Mouse (Mus musculus): Measurements from ENCODE around the gene H2al1g. TPM values are rescaled to one million over a fixed set of nuclear protein-coding genes. Genes with fewer than 3 reads are reported as not detected.
"Not testable (repeated sequence)": the region's sequence is repeated elsewhere in the genome, so short reads cannot be mapped to it uniquely, and the experiment has no call there.

H2al1g gene
- total RNA-seq (2012; rRNA removed), result not detected in 2 replicates
- polyA plus RNA-seq (2012; ENCODE audit: insufficient read depth in 1 of 2, insufficient read length in 2 of 2, low read depth in 1 of 2, low replicate concordance in 2 of 2, missing spikeins in 1 of 2), result not detected

DNA sequence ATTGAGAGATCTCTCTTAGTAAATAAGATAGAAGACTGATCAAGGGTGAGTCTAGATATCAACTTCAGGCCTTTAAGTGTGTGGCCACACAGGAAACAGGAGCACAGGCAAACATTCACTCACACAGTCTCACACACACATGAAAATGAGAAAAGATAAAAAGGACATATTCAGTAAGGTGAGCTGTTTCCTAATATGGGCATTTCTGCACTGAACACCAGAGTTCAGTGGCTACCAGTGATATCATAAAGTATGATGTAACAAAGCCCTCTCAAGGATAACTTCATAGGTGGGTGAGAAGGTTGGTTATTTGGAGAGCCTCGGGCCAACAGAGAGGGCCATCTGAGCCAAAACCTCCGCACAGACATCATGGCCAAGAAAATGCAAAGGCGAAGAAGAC, at the start of gene H2al1g:
Gene H2al1g (plus strand): TSS at position 301 of the 400 bp plus-strand sequence.
- DNase-seq (ENCODE audit: low read depth, low spot score); H3K9me3 ChIP-seq (replicated peaks; ENCODE audit: insufficient read depth, low read length): not testable (repeated sequence)

DNA sequence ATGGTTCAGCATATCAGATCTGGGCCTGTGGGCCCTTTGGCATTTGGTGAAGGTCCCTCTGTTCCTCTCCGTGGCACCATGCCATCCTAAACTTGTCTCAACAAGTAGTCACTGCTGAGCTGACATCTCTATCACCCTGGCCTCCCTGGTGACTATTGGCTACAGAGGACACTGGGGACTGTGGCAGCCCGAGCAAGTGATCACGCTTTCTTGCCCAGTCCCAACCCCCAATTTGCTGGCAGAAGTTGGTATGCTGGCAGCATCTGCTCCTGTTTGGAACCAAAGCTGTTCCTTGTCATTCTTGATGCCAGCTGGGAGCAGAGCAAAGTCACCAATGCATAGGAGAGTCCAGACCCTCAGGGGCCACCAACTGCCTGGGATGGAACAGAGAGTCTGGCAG, 49.0 kb upstream of the H2al1g start:
- no peaks in the 10 kb centered on the region for H3K36me3 ChIP-seq (ENCODE audit: control insufficient read depth in 1 of 2, insufficient read depth in 2 of 2, low read length in 2 of 2)
- TF ChIP-seq POLR2A (IDR thresholded peaks at IDR 0.05; ENCODE audit: control insufficient read depth in 1 of 2, insufficient read depth in 1 of 2, low read depth in 1 of 2, low read length in 2 of 2, poor library complexity in 1 of 2) (no peak), SMC3 (IDR thresholded peaks at IDR 0.05; ENCODE audit: low read depth, low read length) (no peak), ZNF384 (IDR thresholded peaks at IDR 0.05; ENCODE audit: low read depth, low read length) (no peak), ETS1 (IDR thresholded peaks at IDR 0.05; ENCODE audit: low read depth, low read length) (no peak), USF1 (IDR thresholded peaks at IDR 0.05; ENCODE audit: low read depth, low read length) (no peak), MAFK (IDR thresholded peaks at IDR 0.05; ENCODE audit: borderline replicate concordance, low read depth, low read length) (no peak), EP300 (IDR thresholded peaks at IDR 0.05; ENCODE audit: low read depth in 1 of 2, low read length in 2 of 2) (no peak), ZKSCAN1 (IDR thresholded peaks at IDR 0.05; ENCODE audit: low read depth, low read length) (no peak), NELFE (IDR thresholded peaks at IDR 0.05; ENCODE audit: low read depth, low read length) (no peak), CHD2 (IDR thresholded peaks at IDR 0.05; ENCODE audit: low read length) (no peak), POLR2AphosphoS5 (IDR thresholded peaks at IDR 0.05; ENCODE audit: borderline replicate concordance, low read depth, low read length) (no peak), E2F4 (IDR thresholded peaks at IDR 0.05; ENCODE audit: borderline replicate concordance, low read depth, low read length) (no peak), MXI1 (IDR thresholded peaks at IDR 0.05; ENCODE audit: low read depth, low read length) (no peak), ZC3H11A (IDR thresholded peaks at IDR 0.05; ENCODE audit: low read depth, low read length) (no peak), MYC (IDR thresholded peaks at IDR 0.05; ENCODE audit: low read depth, low read length) (no peak), MYB (IDR thresholded peaks at IDR 0.05; ENCODE audit: low read depth, low read length) (no peak), MAZ (IDR thresholded peaks at IDR 0.05; ENCODE audit: low read depth, low read length) (no peak), TCF12 (IDR thresholded peaks at IDR 0.05; ENCODE audit: low read depth, low read length) (no peak), POLR2AphosphoS2 (IDR thresholded peaks at IDR 0.05; ENCODE audit: low read length) (no peak)
- no peak for DNase-seq (ENCODE audit: low read depth, low spot score)
- H3K79me2 ChIP-seq (ENCODE audit: control insufficient read depth, insufficient read depth, low read length, poor library complexity), result no peaks in the 10 kb centered on the region
- H3K27ac ChIP-seq (ENCODE audit: control insufficient read depth, low read depth, low read length), result no peak overlapping the region
- H3K9ac ChIP-seq (ENCODE audit: control insufficient read depth, low read depth, low read length, poor library complexity, severe bottlenecking), result no peak overlapping the region
- H3K9me3 ChIP-seq (replicated peaks; ENCODE audit: insufficient read depth, low read length), result no peaks in the 10 kb centered on the region
- H3K27me3 ChIP-seq (ENCODE audit: control insufficient read depth in 1 of 2, insufficient read depth in 2 of 2, low read length in 2 of 2), result no peaks in the 10 kb centered on the region
- no peaks in the 10 kb centered on the region for H3K4me1 ChIP-seq (ENCODE audit: control insufficient read depth in 1 of 2, insufficient read depth in 2 of 2, low read length in 2 of 2)
- no peak overlapping the region for H3K4me3 ChIP-seq (ENCODE audit: control insufficient read depth in 1 of 2, insufficient read depth in 1 of 2, low read depth in 2 of 2, low read length in 2 of 2)

More for the DNA sequence above, at the start of gene H2al1g:
- H3K27ac ChIP-seq (ENCODE audit: control insufficient read depth, low read depth, low read length); H3K27me3 ChIP-seq (ENCODE audit: control insufficient read depth in 1 of 2, insufficient read depth in 2 of 2, low read length in 2 of 2); H3K4me3 ChIP-seq (ENCODE audit: control insufficient read depth in 1 of 2, insufficient read depth in 1 of 2, low read depth in 2 of 2, low read length in 2 of 2); H3K36me3 ChIP-seq (ENCODE audit: control insufficient read depth in 1 of 2, insufficient read depth in 2 of 2, low read length in 2 of 2); H3K4me1 ChIP-seq (ENCODE audit: control insufficient read depth in 1 of 2, insufficient read depth in 2 of 2, low read length in 2 of 2); H3K9ac ChIP-seq (ENCODE audit: control insufficient read depth, low read depth, low read length, poor library complexity, severe bottlenecking); H3K79me2 ChIP-seq (ENCODE audit: control insufficient read depth, insufficient read depth, low read length, poor library complexity): not testable (repeated sequence)

Measured in MEL (cell line).